Mouse (Mus musculus): ENCODE measurements around the gene Mrpl10. TPM values are rescaled to one million over a fixed set of nuclear protein-coding genes. Genes with fewer than 3 reads are reported as not detected.

Mrpl10 gene
- 37.5 TPM for polyA plus RNA-seq (2017; shearing (Covaris generic))

DNA sequence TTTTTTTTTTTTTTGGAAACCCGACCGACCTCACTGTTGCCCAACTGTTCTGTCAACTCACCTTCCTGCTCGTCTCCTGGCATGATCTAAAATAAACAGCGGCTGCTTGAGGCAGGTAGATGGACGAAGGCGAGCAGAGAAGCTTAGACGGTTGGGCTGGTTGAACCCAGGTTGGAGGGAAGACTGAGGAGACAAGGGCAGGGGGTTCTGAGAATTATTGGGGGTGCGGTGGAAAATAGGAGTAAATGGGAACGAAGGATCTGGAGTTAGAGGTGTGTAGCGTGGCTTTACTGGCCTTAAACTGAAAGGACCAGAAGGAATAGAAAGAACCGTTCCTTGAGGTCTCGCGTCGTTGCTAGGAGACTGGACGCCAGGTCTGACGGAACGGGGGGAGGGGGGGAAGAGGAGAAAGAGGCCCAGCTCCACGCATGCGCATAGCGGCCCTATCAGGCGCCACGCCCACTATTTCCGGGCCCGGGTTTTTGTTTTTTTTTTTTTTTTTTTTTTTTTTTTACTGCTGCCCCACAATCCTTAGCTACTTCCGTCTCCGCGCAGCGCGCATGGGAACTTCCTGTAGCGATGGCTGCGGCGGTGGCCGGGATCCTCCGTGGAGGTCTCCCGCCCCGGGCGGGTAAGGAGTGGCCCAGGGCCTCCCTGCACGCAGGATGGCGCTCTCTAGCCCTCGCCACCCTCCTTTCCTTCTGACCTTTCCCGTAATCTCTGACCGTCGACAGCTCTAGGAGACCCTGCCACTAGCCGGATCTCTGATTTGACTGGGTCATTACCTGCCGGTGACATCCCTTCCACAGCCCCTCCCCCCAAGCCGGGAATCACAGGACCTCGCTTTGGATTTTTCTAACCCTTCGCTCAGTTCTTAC, at the start of gene Mrpl10, which contains the start of gene Lrrc46:
Mrpl10 (plus strand) TSS at position 539 of the 878 bp plus-strand sequence.
Lrrc46 (minus strand) TSS at position 386 of the 878 bp plus-strand sequence.

DNA sequence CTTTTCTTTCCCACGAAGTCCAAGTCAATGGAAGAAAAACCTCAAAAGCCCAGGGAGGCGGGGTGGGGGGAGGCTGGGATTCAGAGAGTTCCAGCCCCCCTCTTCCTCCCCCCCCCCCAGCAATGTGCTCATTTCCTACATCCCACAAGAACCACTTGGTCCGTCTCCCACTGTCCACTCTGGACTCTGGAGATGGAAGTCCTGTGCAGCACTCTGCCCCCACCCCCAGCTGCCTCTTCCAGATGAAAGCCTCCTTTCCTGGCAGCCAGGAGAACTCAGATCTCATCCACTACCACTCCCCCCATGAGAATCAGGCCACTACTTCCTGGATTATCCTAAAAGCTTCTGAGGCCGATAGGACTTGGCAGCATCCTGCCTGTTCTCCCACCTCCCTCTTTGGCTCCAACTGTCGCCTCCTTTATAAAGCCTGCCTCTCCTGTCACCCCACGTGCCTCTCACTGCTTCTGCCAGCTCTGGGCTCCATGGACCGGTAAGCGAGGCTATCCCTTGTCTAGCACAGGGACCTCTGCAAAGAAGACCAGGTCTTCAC, 28.2 kb upstream of the Mrpl10 start, which contains the start of gene Sp6:
Sp6 (plus strand) TSS at position 274 of the 550 bp plus-strand sequence.

GRCm38 (mm10) chr11:97029686-97030417, 11.5 kb upstream of the Mrpl10 start, which contains the start of gene Scrn2:
TSS of gene Scrn2 (plus strand) at chr11:97029938.

DNA sequence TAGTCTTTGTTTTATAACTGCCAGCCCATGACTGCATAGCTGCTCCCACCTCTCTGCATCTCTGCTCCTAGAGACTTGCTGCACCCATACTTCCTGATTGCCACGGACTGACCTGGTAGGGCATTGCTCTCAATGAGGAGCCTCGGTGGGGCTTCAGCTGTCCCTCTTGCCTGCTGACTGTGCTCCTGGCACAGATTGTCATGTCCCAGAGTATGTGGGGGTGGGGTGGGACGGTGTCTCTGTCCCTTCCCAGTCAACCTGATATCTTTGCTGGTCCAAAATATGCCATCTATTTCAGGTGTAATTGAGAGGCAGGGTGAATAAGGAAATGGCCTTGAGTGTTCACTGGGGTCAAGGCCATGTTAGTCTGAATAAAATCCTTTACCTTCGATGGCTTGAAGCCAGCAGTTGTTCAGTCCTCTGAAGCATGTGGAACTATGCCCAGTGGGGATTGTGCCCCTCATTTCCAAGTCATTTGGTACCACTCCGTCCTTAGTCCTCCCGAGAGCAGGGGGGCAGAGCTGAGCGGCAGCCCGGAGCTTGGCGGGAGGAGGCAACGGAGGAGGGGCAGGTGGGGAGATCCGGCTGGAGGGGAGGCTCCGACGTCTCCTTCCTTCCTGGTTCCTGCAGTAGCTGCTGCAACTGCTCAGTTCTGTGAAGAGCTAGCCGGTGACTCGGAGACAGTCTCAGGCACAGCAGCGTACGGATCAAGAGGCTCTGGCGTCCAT, 9.0 kb downstream of the Mrpl10 start, which contains the start of gene Osbpl7:
Osbpl7 (plus strand) TSS at position 413 of the 728 bp plus-strand sequence.

Other genes with a start within 250 kb of the Mrpl10 start
- 53.4 TPM for gene Nfe2l1, start 211.6 kb upstream of the Mrpl10 start, polyA plus RNA-seq (2017; shearing (Covaris generic))
- not detected for gene Copz2, start 191.7 kb upstream of the Mrpl10 start, polyA plus RNA-seq (2017; shearing (Covaris generic))
- gene Cdk5rap3, start 125.1 kb upstream of the Mrpl10 start, polyA plus RNA-seq (2017; shearing (Covaris generic)): 72.0 TPM
- not detected for gene Prr15l, start 113.5 kb upstream of the Mrpl10 start, polyA plus RNA-seq (2017; shearing (Covaris generic))
- gene Pnpo, start 97.6 kb upstream of the Mrpl10 start, polyA plus RNA-seq (2017; shearing (Covaris generic)): 31.8 TPM
- 80.0 TPM for gene Sp2, start 58.6 kb upstream of the Mrpl10 start, polyA plus RNA-seq (2017; shearing (Covaris generic))
- 1.0 TPM for gene Sp6, start 28.2 kb upstream of the Mrpl10 start, polyA plus RNA-seq (2017; shearing (Covaris generic))
- 5.6 TPM for gene Scrn2, start 11.6 kb upstream of the Mrpl10 start, polyA plus RNA-seq (2017; shearing (Covaris generic))
- gene Lrrc46, start 153 bp upstream of the Mrpl10 start, polyA plus RNA-seq (2017; shearing (Covaris generic)): not detected
- 18.4 TPM for gene Osbpl7, start 9.1 kb downstream of the Mrpl10 start, polyA plus RNA-seq (2017; shearing (Covaris generic))
- 0.46 TPM for gene Tbx21, start 73.8 kb downstream of the Mrpl10 start, polyA plus RNA-seq (2017; shearing (Covaris generic))
- not detected for gene Tbkbp1, start 109.9 kb downstream of the Mrpl10 start, polyA plus RNA-seq (2017; shearing (Covaris generic))
- 26.6 TPM for gene Kpnb1, start 146.3 kb downstream of the Mrpl10 start, polyA plus RNA-seq (2017; shearing (Covaris generic))
- 61.6 TPM for gene Npepps, start 239.1 kb downstream of the Mrpl10 start, polyA plus RNA-seq (2017; shearing (Covaris generic))

All from naive thymus-derived CD4-positive, alpha-beta T cell, adult 5 months (primary cell).